Mouse (Mus musculus): ENCODE measurements around the gene Plcd1.

The Plcd1 gene

GRCm38 (mm10) chr9:119091581-119092310 is 1.6 kb downstream of the Plcd1 start:
- no peak for DNase-seq (ENCODE audit: low read depth, low spot score)

- no peak for DNase-seq (ENCODE audit: low read depth, low spot score)
These were observed 2.8 kb downstream of the Plcd1 start for GRCm38 (mm10) chr9:119090462-119090861.

- no peak for DNase-seq (ENCODE audit: low read depth, low spot score)
These were observed 3.9 kb downstream of the Plcd1 start for GRCm38 (mm10) chr9:119089437-119089836.

GRCm38 (mm10) chr9:119088148-119088801 is 5.0 kb downstream of the Plcd1 start:
- no peak for DNase-seq (ENCODE audit: low read depth, low spot score)

GRCm38 (mm10) chr9:119087309-119087708 is 6.0 kb downstream of the Plcd1 start:
- no peak for DNase-seq (ENCODE audit: low read depth, low spot score)

- DNase-seq (ENCODE audit: low read depth, low spot score) = no peak
These were observed 6.9 kb downstream of the Plcd1 start for GRCm38 (mm10) chr9:119086451-119086850.

GRCm38 (mm10) chr9:119083966-119084365 is 9.3 kb downstream of the Plcd1 start:
- no peak for DNase-seq (ENCODE audit: low read depth, low spot score)

- no peak for DNase-seq (ENCODE audit: low read depth, low spot score)
These were observed 10.5 kb downstream of the Plcd1 start for GRCm38 (mm10) chr9:119082656-119083430.

GRCm38 (mm10) chr9:119082039-119082438 is 11.3 kb downstream of the Plcd1 start:
- no peak for DNase-seq (ENCODE audit: low read depth, low spot score)

GRCm38 (mm10) chr9:119080040-119080675 is 13.1 kb downstream of the Plcd1 start:
- DNase-seq (ENCODE audit: low read depth, low spot score) = no peak

GRCm38 (mm10) chr9:119075685-119076084 is 17.6 kb downstream of the Plcd1 start:
- DNase-seq (ENCODE audit: low read depth, low spot score) = no peak

GRCm38 (mm10) chr9:119073184-119073895 is 20.0 kb downstream of the Plcd1 start:
- DNase-seq (ENCODE audit: low read depth, low spot score) = no peak

GRCm38 (mm10) chr9:119071786-119072185 is 21.5 kb downstream of the Plcd1 start:
- no peak for DNase-seq (ENCODE audit: low read depth, low spot score)

GRCm38 (mm10) chr9:119070173-119070825 is 23.0 kb downstream of the Plcd1 start:
- DNase-seq (ENCODE audit: low read depth, low spot score) = no peak

GRCm38 (mm10) chr9:119068266-119068665 is 25.0 kb downstream of the Plcd1 start:
- no peak for DNase-seq (ENCODE audit: low read depth, low spot score)

- peak; percentile 32 for DNase-seq (ENCODE audit: low read depth, low spot score)
These were observed 25.7 kb downstream of the Plcd1 start for GRCm38 (mm10) chr9:119067601-119068000.

- DNase-seq (ENCODE audit: low read depth, low spot score) = no peak
These were observed 29.0 kb downstream of the Plcd1 start for GRCm38 (mm10) chr9:119064296-119064695.

- DNase-seq (ENCODE audit: low read depth, low spot score) = no peak
These were observed 30.2 kb downstream of the Plcd1 start for GRCm38 (mm10) chr9:119063036-119063644.

GRCm38 (mm10) chr9:119060701-119061100 is 32.6 kb downstream of the Plcd1 start:
- DNase-seq (ENCODE audit: low read depth, low spot score) = no peak

- DNase-seq (ENCODE audit: low read depth, low spot score) = no peak
These were observed 35.1 kb downstream of the Plcd1 start for GRCm38 (mm10) chr9:119058245-119058644.

All from brain, embryonic 18.5 days (tissue).